Mouse (Mus musculus) spleen, adult 2 months (tissue): ENCODE measurements around the gene Tex14.

Experiments used
- CTCF ChIP-seq: fragments of 200-500 bp; IDR thresholded peaks from 2 replicates; pipeline ENCODE4 v1.5.1; 2011; ENCODE audit warnings: mild to moderate bottlenecking, inconsistent platforms; ENCODE audit not compliant: insufficient read depth, insufficient read length, insufficient replicate concordance; ENCODE audit errors: extremely low read depth
- POLR2A ChIP-seq: fragments of 200-500 bp; IDR thresholded peaks from 2 replicates; pipeline ENCODE4 v1.6.1; 2011; ENCODE audit warnings: low read depth, low read length, inconsistent platforms

- TF ChIP-seq CTCF (no peak), POLR2A (no peak)
These were observed 57.8 kb downstream of the Tex14 start for GRCm38 (mm10) chr11:87462461-87463242.
